Mouse (Mus musculus) heart, embryonic 12.5 days (tissue): ENCODE results near the gene 1110017D15Rik. TPM values are rescaled to one million over a fixed set of nuclear protein-coding genes. Genes with fewer than 3 reads are reported as not detected.

Experiments used
- ATAC-seq: fragments of 200-750 bp; cut with Nextera tagmentation; 2 replicates; pipeline ENCODE4 v1.8.0; 2017; ENCODE audit warnings: moderate TSS enrichment, moderate library complexity; ENCODE audit not compliant: insufficient number of reproducible peaks, low FRiP score
- H3K27ac ChIP-seq: fragments of 300-500 bp; sonication (generic); 2 replicates; pipeline ENCODE4 v1.5.1; 2016; ENCODE audit warnings: mild to moderate bottlenecking, moderate library complexity; ENCODE audit not compliant: poor library complexity, severe bottlenecking
- H3K27me3 ChIP-seq: fragments of 300-500 bp; sonication (generic); replicated peaks from 2 replicates; pipeline ENCODE4 v1.6.1; 2016; ENCODE audit warnings: mild to moderate bottlenecking, moderate library complexity
- H3K36me3 ChIP-seq: fragments of 300-500 bp; sonication (generic); 2 replicates; pipeline ENCODE4 v1.6.1; 2016; ENCODE audit warnings: mild to moderate bottlenecking, moderate library complexity
- H3K4me1 ChIP-seq: fragments of 300-500 bp; sonication (generic); replicated peaks from 2 replicates; pipeline ENCODE4 v1.6.1; 2016; ENCODE audit warnings: mild to moderate bottlenecking
- H3K4me2 ChIP-seq: fragments of 300-500 bp; sonication (generic); 2 replicates; pipeline ENCODE4 v1.6.1; 2016; ENCODE audit warnings: mild to moderate bottlenecking, moderate library complexity
- H3K4me3 ChIP-seq: fragments of 300-500 bp; sonication (generic); 2 replicates; pipeline ENCODE4 v1.5.1; 2016; ENCODE audit warnings: mild to moderate bottlenecking
- H3K9ac ChIP-seq: fragments of 300-500 bp; sonication (generic); 2 replicates; pipeline ENCODE4 v1.6.1; 2016; ENCODE audit warnings: mild to moderate bottlenecking, moderate library complexity
- H3K9me3 ChIP-seq: fragments of 300-500 bp; sonication (generic); replicated peaks from 2 replicates; pipeline ENCODE4 v1.6.1; 2016; ENCODE audit warnings: mild to moderate bottlenecking, moderate library complexity
- WGBS: fragments of 180-500 bp; shearing (Covaris S2); methylation state at CpG from one replicate; pipeline ENCODE4 v1.1.7; 2016; 5-methylcytosine and 5-hydroxymethylcytosine counted together
- polyA plus RNA-seq: library from polyadenylated mRNA; unstranded; fragments of >200 nt; fragmentation: Nextera tagmentation; extraction: Ambion mirVana; gene quantifications from 2 replicates; pipeline ENCODE4 v1.2.1, GENCODE M21; 2016

1110017D15Rik gene
- polyA plus RNA-seq, 1 experiment from 2014 or later = not detected

GRCm38 (mm10) chr4:41480254-41480653 is 36.9 kb downstream of the 1110017D15Rik start:
- no peak overlapping the region for H3K4me3 ChIP-seq

GRCm38 (mm10) chr4:41479456-41479804 is 37.7 kb downstream of the 1110017D15Rik start:
- no peak overlapping the region for H3K27ac ChIP-seq
- no peak overlapping the region for H3K9ac ChIP-seq
- 69% methylated on average over 1 of the region's 1 CpGs for WGBS
- H3K4me3 ChIP-seq = no peak overlapping the region
- no peaks in the 10 kb centered on the region for H3K27me3 ChIP-seq
- 0 out of 2 replicates have a peak, but pooled peaks cover 3% of the 10 kb centered on the region for H3K4me1 ChIP-seq
- H3K36me3 ChIP-seq = peaks cover 8% of the 10 kb centered on the region; the same call in 1 of the 2 replicates
- H3K9me3 ChIP-seq = no peaks in the 10 kb centered on the region
- H3K4me2 ChIP-seq = no peak overlapping the region
- no peak for ATAC-seq

More at GRCm38 (mm10) chr4:41480254-41480653, 36.9 kb downstream of the 1110017D15Rik start:
- H3K4me1 ChIP-seq = 0 out of 2 replicates have a peak, but pooled peaks cover 3% of the 10 kb centered on the region
- no peaks in the 10 kb centered on the region for H3K9me3 ChIP-seq
- no peak for ATAC-seq
- no peak overlapping the region for H3K9ac ChIP-seq
- H3K27ac ChIP-seq = no peak overlapping the region
- H3K36me3 ChIP-seq = peaks cover 8% of the 10 kb centered on the region; the same call in 1 of the 2 replicates
- H3K4me2 ChIP-seq = no peak overlapping the region
- no peaks in the 10 kb centered on the region for H3K27me3 ChIP-seq
- 84% methylated on average over 8 of the region's 8 CpGs for WGBS

- H3K4me2 ChIP-seq = no peak overlapping the region
- H3K36me3 ChIP-seq = peaks cover 8% of the 10 kb centered on the region; the same call in 1 of the 2 replicates
- H3K27ac ChIP-seq = no peak overlapping the region
- H3K9ac ChIP-seq = no peak overlapping the region
- H3K4me1 ChIP-seq = 0 out of 2 replicates have a peak, but pooled peaks cover 3% of the 10 kb centered on the region
- H3K9me3 ChIP-seq = no peaks in the 10 kb centered on the region
- H3K27me3 ChIP-seq = no peaks in the 10 kb centered on the region
- H3K4me3 ChIP-seq = no peak overlapping the region
- WGBS = 69% methylated on average over 4 of the region's 4 CpGs
- no peak for ATAC-seq
Measured at GRCm38 (mm10) chr4:41478751-41479455, 38.2 kb downstream of the 1110017D15Rik start.

- Histone ChIP-seq H3K9me3 (no peaks in the 10 kb centered on the region), H3K4me1 (0 out of 2 replicates have a peak, but pooled peaks cover 3% of the 10 kb centered on the region), H3K27me3 (no peaks in the 10 kb centered on the region), H3K4me3 (no peak overlapping the region), H3K27ac (no peak overlapping the region), H3K36me3 (peaks cover 8% of the 10 kb centered on the region; the same call in 1 of the 2 replicates), H3K9ac (no peak overlapping the region), H3K4me2 (no peak overlapping the region)
- WGBS = 79% methylated on average over 9 of the region's 9 CpGs
- no peak for ATAC-seq
Measured at GRCm38 (mm10) chr4:41477648-41478160, 39.4 kb downstream of the 1110017D15Rik start.

GRCm38 (mm10) chr4:41471384-41471689 is 45.8 kb downstream of the 1110017D15Rik start:
- Histone ChIP-seq H3K4me1 (no peaks in the 10 kb centered on the region), H3K4me2 (no peak overlapping the region), H3K27ac (no peak overlapping the region), H3K36me3 (no peaks in the 10 kb centered on the region), H3K4me3 (no peak overlapping the region), H3K9ac (no peak overlapping the region), H3K27me3 (no peaks in the 10 kb centered on the region), H3K9me3 (no peaks in the 10 kb centered on the region)
- WGBS = 69% methylated on average over 1 of the region's 1 CpGs
- ATAC-seq = no peak

GRCm38 (mm10) chr4:41470684-41471383 is 46.3 kb downstream of the 1110017D15Rik start:
- Histone ChIP-seq H3K9me3 (no peaks in the 10 kb centered on the region), H3K9ac (no peak overlapping the region), H3K27ac (no peak overlapping the region), H3K27me3 (no peaks in the 10 kb centered on the region), H3K4me2 (no peak overlapping the region), H3K36me3 (no peaks in the 10 kb centered on the region), H3K4me3 (no peak overlapping the region), H3K4me1 (no peaks in the 10 kb centered on the region)
- no peak for ATAC-seq
- 46% methylated on average over 5 of the region's 5 CpGs for WGBS

- no peaks in the 10 kb centered on the region for H3K4me1 ChIP-seq
- H3K9ac ChIP-seq = no peak overlapping the region
- no peak overlapping the region for H3K4me3 ChIP-seq
- H3K36me3 ChIP-seq = no peaks in the 10 kb centered on the region
- H3K27ac ChIP-seq = no peak overlapping the region
- ATAC-seq = no peak
- H3K9me3 ChIP-seq = no peaks in the 10 kb centered on the region
- no peak overlapping the region for H3K4me2 ChIP-seq
- H3K27me3 ChIP-seq = no peaks in the 10 kb centered on the region
- 56% methylated on average over 7 of the region's 7 CpGs for whole genome bisulfite sequencing
Measured at GRCm38 (mm10) chr4:41470051-41470683, 47.0 kb downstream of the 1110017D15Rik start.

GRCm38 (mm10) chr4:41469199-41469598 is 47.9 kb downstream of the 1110017D15Rik start:
- Histone ChIP-seq H3K27ac (no peak overlapping the region), H3K9ac (no peak overlapping the region), H3K9me3 (no peaks in the 10 kb centered on the region), H3K4me3 (no peak overlapping the region), H3K4me2 (no peak overlapping the region), H3K27me3 (no peaks in the 10 kb centered on the region), H3K4me1 (no peaks in the 10 kb centered on the region), H3K36me3 (no peaks in the 10 kb centered on the region)
- 80% methylated on average over 10 of the region's 10 CpGs for WGBS
- ATAC-seq = no peak

- H3K4me1 ChIP-seq = peaks cover 5% of the 10 kb centered on the region
- WGBS = 59% methylated on average over 17 of the region's 17 CpGs
- H3K9ac ChIP-seq = no peak overlapping the region
- no peak overlapping the region for H3K4me2 ChIP-seq
- H3K36me3 ChIP-seq = no peaks in the 10 kb centered on the region
- no peaks in the 10 kb centered on the region for H3K9me3 ChIP-seq
- no peak overlapping the region for H3K27ac ChIP-seq
- no peak overlapping the region for H3K4me3 ChIP-seq
- no peaks in the 10 kb centered on the region for H3K27me3 ChIP-seq
- ATAC-seq = no peak
Measured at GRCm38 (mm10) chr4:41468396-41469080, 48.6 kb downstream of the 1110017D15Rik start.

- H3K36me3 ChIP-seq = no peaks in the 10 kb centered on the region
- peak overlapping the region; percentile 58 for H3K27ac ChIP-seq
- no peak for ATAC-seq
- peaks cover 13% of the 10 kb centered on the region for H3K4me1 ChIP-seq
- H3K9me3 ChIP-seq = no peaks in the 10 kb centered on the region
- peak overlapping the region; percentile 68 for H3K4me2 ChIP-seq
- WGBS = 5% methylated on average over 17 of the region's 17 CpGs
- no peaks in the 10 kb centered on the region for H3K27me3 ChIP-seq
- peak overlapping the region; percentile 87 for H3K9ac ChIP-seq
- H3K4me3 ChIP-seq = peak overlapping the region; percentile 85
Measured at GRCm38 (mm10) chr4:41465287-41465665, 51.9 kb downstream of the 1110017D15Rik start.
